Mouse (Mus musculus): ENCODE measurements around the gene Pcsk4. TPM values are rescaled to one million over a fixed set of nuclear protein-coding genes. Genes with fewer than 3 reads are reported as not detected.

Gene Pcsk4
- total and polyA plus RNA-seq, 3 experiments, result 0.46 to 1.1 TPM; not detected in 1

- dilution Hi-C loops (cut with MboI; ENCODE audit: extremely low pct_ligation_motif_present, extremely low pct_unique_long_range_greater_than_20kb, low sequenced_read_pairs), result no loop called here
- Histone ChIP-seq H3K9ac (ENCODE audit: insufficient read depth, low read depth) (no peak overlapping the region), H3K36me3 (replicated peaks in 1 of 2; ENCODE audit: control insufficient read depth in 1 of 2, insufficient read depth in 1 of 2, low read length in 1 of 2) (peaks cover 4 to 13% of the 10 kb centered on the region in 2 experiments), H3K79me2 (replicated peaks; ENCODE audit: control insufficient read depth, extremely low read depth, insufficient read depth, poor library complexity, severe bottlenecking) (no peaks in the 10 kb centered on the region), H3K4me2 (ENCODE audit: insufficient read depth, low read depth, poor library complexity, severe bottlenecking) (no peak overlapping the region), H3K27me3 (replicated peaks) (peaks cover 3% of the 10 kb centered on the region), H3K4me1 (ENCODE audit: control insufficient read depth in 1 of 2, insufficient read depth in 2 of 2) (peaks cover 6 to 12% of the 10 kb centered on the region in 2 experiments), H3K9me3 (replicated peaks; ENCODE audit: low read length) (peaks cover 9% of the 10 kb centered on the region), H3K4me3 (replicated peaks in 1 of 3; ENCODE audit: low read depth in 2 of 3, low read length in 2 of 3, poor library complexity in 1 of 3) (no peak overlapping the region), H3K27ac (ENCODE audit: insufficient read depth, low read depth) (no peak overlapping the region)
- TF ChIP-seq EP300 (IDR thresholded peaks at IDR 0.05; ENCODE audit: low read length), result no peak
- TF ChIP-seq ZMIZ1 (IDR thresholded peaks at IDR 0.05; ENCODE audit: low read depth, low read length), result no peak
- TF ChIP-seq ZKSCAN1 (IDR thresholded peaks at IDR 0.05; ENCODE audit: borderline replicate concordance, low read depth, low read length), result no peak
- TF ChIP-seq UBTF (IDR thresholded peaks at IDR 0.05; ENCODE audit: low read depth, low read length), result no peak
- TF ChIP-seq PAX5 (IDR thresholded peaks at IDR 0.05; ENCODE audit: low read length), result no peak
- TF ChIP-seq POLR2AphosphoS2 (IDR thresholded peaks at IDR 0.05; ENCODE audit: low read depth, low read length), result no peak
- no peak for TF ChIP-seq CHD2 (IDR thresholded peaks at IDR 0.05; ENCODE audit: low read length)
- TF ChIP-seq ZNF384 (IDR thresholded peaks at IDR 0.05; ENCODE audit: low read depth, low read length), result peak; percentile 99
- TF ChIP-seq IRF4 (IDR thresholded peaks at IDR 0.05; ENCODE audit: low read depth, low read length), result no peak
- no peak for TF ChIP-seq NRF1 (IDR thresholded peaks at IDR 0.05; ENCODE audit: low read depth, low read length)
- TF ChIP-seq CHD1 (IDR thresholded peaks at IDR 0.05; ENCODE audit: low read depth, low read length), result no peak
- no peak for TF ChIP-seq USF1 (IDR thresholded peaks at IDR 0.05; ENCODE audit: low read depth, low read length)
- no peak for TF ChIP-seq HCFC1 (IDR thresholded peaks at IDR 0.05; ENCODE audit: low read depth, low read length)
- TF ChIP-seq MXI1 (IDR thresholded peaks at IDR 0.05; ENCODE audit: low read depth, low read length), result peak; percentile 24; the same call in 1 of the 2 replicates
- TF ChIP-seq KAT2A (IDR thresholded peaks at IDR 0.05; ENCODE audit: insufficient replicate concordance, low read length), result no peak
- peak; percentile 90 for TF ChIP-seq RAD21 (IDR thresholded peaks at IDR 0.05; ENCODE audit: low read depth, low read length)
- no peak for TF ChIP-seq RCOR1 (conservative IDR thresholded peaks at IDR 0.05; ENCODE audit: low read depth, low read length)
- no peak for TF ChIP-seq USF2 (conservative IDR thresholded peaks at IDR 0.05; ENCODE audit: low read depth, low read length)
- no peak for TF ChIP-seq MAFK (IDR thresholded peaks at IDR 0.05; ENCODE audit: insufficient replicate concordance, low read length)
- TF ChIP-seq MYC (IDR thresholded peaks at IDR 0.05; ENCODE audit: low read depth, low read length), result no peak
- peak; percentile 66 for TF ChIP-seq ZC3H11A (IDR thresholded peaks at IDR 0.05; ENCODE audit: low read depth, low read length)
- no peak for TF ChIP-seq MAX (IDR thresholded peaks at IDR 0.05; ENCODE audit: low read length)
- TF ChIP-seq TCF12 (IDR thresholded peaks at IDR 0.05; ENCODE audit: low read depth, low read length), result no peak
- no peak for TF ChIP-seq SIN3A (IDR thresholded peaks at IDR 0.05; ENCODE audit: low read length)
- TF ChIP-seq JUND (conservative IDR thresholded peaks at IDR 0.05; ENCODE audit: low read depth, low read length), result no peak
- no peak for TF ChIP-seq GABPA (IDR thresholded peaks at IDR 0.05; ENCODE audit: insufficient replicate concordance, low read depth, low read length)
- no peak for TF ChIP-seq MAZ (IDR thresholded peaks at IDR 0.05; ENCODE audit: low read depth, low read length)
- no peak; the same call in 1 of the 2 replicates for TF ChIP-seq NELFE (IDR thresholded peaks at IDR 0.05; ENCODE audit: low read depth, low read length)
- TF ChIP-seq MEF2A (IDR thresholded peaks at IDR 0.05; ENCODE audit: borderline replicate concordance, low read depth, low read length), result no peak; the same call in 1 of the 2 replicates
- TF ChIP-seq JUN (IDR thresholded peaks at IDR 0.05; ENCODE audit: insufficient read depth, low read depth, low read length), result no peak
- TF ChIP-seq E2F4 (IDR thresholded peaks at IDR 0.05; ENCODE audit: insufficient replicate concordance, low read depth, low read length), result no peak
- peak; percentile 88 for TF ChIP-seq SMC3 (IDR thresholded peaks at IDR 0.05; ENCODE audit: low read depth, low read length)
- no peak for TF ChIP-seq POLR2A (IDR thresholded peaks at IDR 0.05; ENCODE audit: low read depth, low read length)
- TF ChIP-seq ELF1 (IDR thresholded peaks at IDR 0.05; ENCODE audit: low read depth, low read length), result no peak
- no peak for TF ChIP-seq TBP (conservative IDR thresholded peaks at IDR 0.05; ENCODE audit: low read depth, low read length)
- TF ChIP-seq CTCF (conservative IDR thresholded peaks at IDR 0.05 in 1 of 2, IDR thresholded peaks at IDR 0.05 in 1 of 2; ENCODE audit: low read depth in 2 of 2, low read length in 2 of 2), result peak; percentile 65 to 99
- no peak for TF ChIP-seq ETS1 (conservative IDR thresholded peaks at IDR 0.05; ENCODE audit: low read depth, low read length)
- TF ChIP-seq BHLHE40 (IDR thresholded peaks at IDR 0.05; ENCODE audit: low read depth, low read length), result no peak
- DNase-seq (ENCODE audit: extremely low read depth), result peak; percentile 94
- in situ Hi-C loops (cut with MboI; ENCODE audit: low pct_ligation_motif_present, low pct_unique_long_range_greater_than_20kb, low sequenced_read_pairs), result no loop called here
Observed at GRCm38 (mm10) chr10:80376160-80376559, 46.9 kb upstream of the Pcsk4 start.
